Mouse (Mus musculus): ENCODE measurements around the gene Scamp3. TPM values are rescaled to one million over a fixed set of nuclear protein-coding genes. Genes with fewer than 3 reads are reported as not detected.

The Scamp3 gene
- total and polyA plus RNA-seq, 2 experiments from 2014 or later = 63.7 to 124 TPM

DNA sequence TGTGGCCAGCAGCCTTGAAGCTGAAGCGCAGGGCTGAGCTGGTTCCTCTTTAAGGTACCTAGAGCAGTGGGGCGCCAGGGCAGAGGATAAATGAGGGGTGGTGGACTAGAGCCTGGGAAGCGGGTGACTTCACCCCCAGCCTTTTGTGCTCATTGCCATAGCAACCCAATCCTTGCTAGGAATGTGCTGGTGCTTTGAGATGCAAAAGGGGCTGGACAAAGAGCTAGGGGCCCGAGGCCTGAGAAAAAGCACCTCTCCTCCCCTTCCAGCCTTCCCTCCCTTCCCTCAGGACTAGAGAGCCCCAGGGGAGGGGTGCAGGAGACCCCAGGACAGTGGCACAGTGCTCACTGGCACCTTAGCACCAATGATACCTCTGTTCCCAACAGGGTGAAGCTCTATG lies 48.6 kb downstream of the Scamp3 start:
- ATAC-seq (peak; percentile 45), DNase-seq (peak; percentile 71)
- Histone ChIP-seq H3K27ac (ENCODE audit: low read depth, low read length) (peak overlapping the region; percentile 80), H3K4me3 (ENCODE audit: low read depth, low read length) (peak overlapping the region; percentile 45), H3K9ac (peak overlapping the region; percentile 53), H3K36me3 (ENCODE audit: insufficient read depth) (peaks cover 12% of the 10 kb centered on the region; the same call in 1 of the 2 replicates), H3K27me3 (ENCODE audit: insufficient read depth, low read length) (no peaks in the 10 kb centered on the region), H3K4me1 (ENCODE audit: insufficient read depth) (peaks cover 28% of the 10 kb centered on the region), H3K9me3 (ENCODE audit: low read length) (no peaks in the 10 kb centered on the region), H3K4me2 (ENCODE audit: low read depth) (peak overlapping the region; percentile 91)
- no peak for TF ChIP-seq CTCF (IDR thresholded peaks at IDR 0.05; ENCODE audit: low read depth)
- WGBS = 15% methylated on average over 4 of the region's 4 CpGs

DNA sequence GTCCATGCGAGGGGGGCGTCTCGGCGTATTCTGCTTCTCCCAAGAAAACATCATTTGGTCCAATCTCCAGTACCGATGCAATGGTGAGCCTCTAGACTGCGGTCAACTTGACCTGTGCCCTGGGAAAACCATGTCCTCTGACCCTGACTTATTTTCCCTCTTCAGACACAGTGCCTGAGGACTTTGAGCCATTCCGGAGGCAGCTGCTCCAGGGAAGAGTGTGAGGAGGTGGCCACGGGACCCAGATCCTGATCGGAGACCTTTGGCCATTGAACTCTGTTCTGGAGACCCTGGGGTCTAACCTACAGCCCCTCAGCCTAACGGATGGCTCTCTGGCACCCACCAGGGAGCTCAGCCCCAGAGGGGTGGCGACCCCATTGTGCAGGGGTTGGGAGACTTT lies 49.1 kb downstream of the Scamp3 start:
- Histone ChIP-seq H3K27ac (ENCODE audit: low read depth, low read length) (peak overlapping the region; percentile 80), H3K4me2 (ENCODE audit: low read depth) (peak overlapping the region; percentile 91), H3K27me3 (ENCODE audit: insufficient read depth, low read length) (no peaks in the 10 kb centered on the region), H3K9me3 (ENCODE audit: low read length) (no peaks in the 10 kb centered on the region), H3K4me3 (ENCODE audit: low read depth, low read length) (peak overlapping the region; percentile 45), H3K9ac (peak overlapping the region; percentile 53), H3K4me1 (ENCODE audit: insufficient read depth) (peaks cover 28% of the 10 kb centered on the region), H3K36me3 (ENCODE audit: insufficient read depth) (peaks cover 7% of the 10 kb centered on the region; the same call in 1 of the 2 replicates)
- WGBS = 3% methylated on average over 11 of the region's 11 CpGs
- ATAC-seq (no peak), DNase-seq (no peak)
- TF ChIP-seq CTCF (IDR thresholded peaks at IDR 0.05; ENCODE audit: low read depth) = no peak

DNA sequence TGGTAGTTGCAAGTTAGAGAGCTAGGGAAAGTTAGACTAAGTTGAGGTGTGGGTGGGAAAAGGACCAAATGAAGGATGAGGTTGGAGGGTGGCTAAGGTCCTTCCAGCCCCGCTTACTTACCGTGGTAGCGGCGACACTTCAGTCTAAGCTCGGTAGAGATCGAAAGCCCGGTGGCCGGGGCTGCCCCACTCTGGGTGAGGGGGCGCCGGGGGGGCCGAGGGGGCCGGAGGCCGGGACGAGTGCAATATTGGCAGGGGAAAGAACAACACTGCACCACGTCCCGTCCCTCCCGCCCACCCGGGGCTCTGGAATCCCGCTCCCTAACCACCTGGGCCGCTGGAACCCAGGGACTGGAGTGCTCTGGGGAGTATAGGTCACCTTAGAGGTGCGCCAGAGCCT lies 49.6 kb downstream of the Scamp3 start, which contains the start of gene Mtx1:
Mtx1 (minus strand) TSS at position 189 of the 400 bp plus-strand sequence.
- no peak for DNase-seq
- no peaks in the 10 kb centered on the region for H3K9me3 ChIP-seq (ENCODE audit: low read length)
- H3K4me1 ChIP-seq (ENCODE audit: insufficient read depth) = peaks cover 28% of the 10 kb centered on the region
- H3K4me2 ChIP-seq (ENCODE audit: low read depth) = peak within 1 kb of the TSS; percentile 91
- peak within 1 kb of the TSS; percentile 80 for H3K27ac ChIP-seq (ENCODE audit: low read depth, low read length)
- peak within 1 kb of the TSS; percentile 53 for H3K9ac ChIP-seq
- ATAC-seq = peak; percentile 3; the same call in 1 of the 2 replicates
- no peak for TF ChIP-seq CTCF (IDR thresholded peaks at IDR 0.05; ENCODE audit: low read depth)
- peaks cover 5% of the 10 kb centered on the region; the same call in 1 of the 2 replicates for H3K36me3 ChIP-seq (ENCODE audit: insufficient read depth)
- WGBS = 3% methylated on average over 21 of the region's 21 CpGs
- H3K27me3 ChIP-seq (ENCODE audit: insufficient read depth, low read length) = no peaks in the 10 kb centered on the region
- H3K4me3 ChIP-seq (ENCODE audit: low read depth, low read length) = peak within 1 kb of the TSS; percentile 45

DNA sequence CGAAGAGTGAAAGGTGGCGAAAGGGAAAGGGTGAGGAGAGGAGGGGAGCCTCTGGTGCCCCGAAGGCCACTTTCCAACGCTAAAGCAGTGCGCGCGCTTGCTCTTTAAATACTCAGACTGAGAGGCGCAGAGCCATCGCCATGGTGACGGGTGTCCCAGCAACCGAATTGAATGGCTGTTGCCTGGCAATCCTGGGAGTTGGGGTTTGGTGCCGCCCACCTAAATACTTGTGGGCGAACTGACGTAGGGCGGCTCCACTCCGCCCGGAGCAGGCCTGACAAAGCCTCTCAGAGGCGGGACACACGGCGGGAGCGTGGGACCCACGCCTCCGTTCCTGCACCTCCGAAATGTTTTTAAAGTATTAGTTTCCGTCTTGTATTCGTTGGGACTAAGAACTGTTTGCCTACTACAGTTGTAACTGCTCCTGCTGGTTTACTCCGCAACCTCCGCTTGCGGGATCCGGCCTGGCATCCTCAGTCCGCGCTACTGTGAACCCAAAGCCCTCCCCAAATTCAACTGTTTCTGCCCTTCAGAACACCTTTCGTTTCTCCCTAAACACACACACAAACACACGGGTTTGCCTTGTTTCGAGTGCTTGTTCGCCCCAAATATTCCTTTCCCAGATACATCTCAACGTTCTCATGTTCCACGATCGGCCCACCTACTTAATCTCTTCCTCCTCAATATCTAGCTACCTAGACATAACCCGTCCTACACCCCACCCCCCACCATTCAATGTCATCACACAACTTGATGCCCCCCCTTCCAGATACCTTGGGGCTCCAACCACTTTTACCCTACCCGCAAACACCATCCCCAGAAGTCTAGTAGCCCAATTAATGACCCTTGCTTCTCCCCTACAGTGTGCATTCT lies 50.3 kb downstream of the Scamp3 start:
- H3K9ac ChIP-seq = peak overlapping the region; percentile 53
- H3K4me3 ChIP-seq (ENCODE audit: low read depth, low read length) = peak overlapping the region; percentile 45
- 1% methylated on average over 41 of the region's 41 CpGs for WGBS
- no peaks in the 10 kb centered on the region for H3K9me3 ChIP-seq (ENCODE audit: low read length)
- H3K36me3 ChIP-seq (ENCODE audit: insufficient read depth) = peaks cover 5% of the 10 kb centered on the region; the same call in 1 of the 2 replicates
- peaks cover 28% of the 10 kb centered on the region for H3K4me1 ChIP-seq (ENCODE audit: insufficient read depth)
- ATAC-seq = peak; percentile 89
- no peaks in the 10 kb centered on the region for H3K27me3 ChIP-seq (ENCODE audit: insufficient read depth, low read length)
- peak overlapping the region; percentile 80 for H3K27ac ChIP-seq (ENCODE audit: low read depth, low read length)
- TF ChIP-seq CTCF (IDR thresholded peaks at IDR 0.05; ENCODE audit: low read depth) = no peak
- peak; percentile 96 for DNase-seq
- H3K4me2 ChIP-seq (ENCODE audit: low read depth) = peak overlapping the region; percentile 91

DNA sequence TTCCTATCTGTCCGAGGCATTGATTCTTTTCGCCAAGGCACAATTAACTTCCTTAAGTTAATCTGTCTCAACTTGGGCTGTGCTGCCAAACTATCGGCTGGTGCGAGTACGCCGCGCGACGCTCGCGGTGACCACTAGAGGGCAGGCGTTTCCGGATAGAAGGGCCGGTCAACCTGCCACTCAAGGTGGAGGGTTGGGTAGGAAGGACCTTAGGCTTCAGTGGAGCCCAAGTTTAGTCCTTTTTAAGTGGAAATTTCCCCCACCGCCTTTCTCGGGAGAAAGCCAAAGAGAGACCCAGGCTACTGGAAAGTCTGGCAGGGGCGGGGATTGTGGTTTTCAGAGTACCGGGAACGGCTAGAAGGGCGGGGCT lies 50.9 kb downstream of the Scamp3 start:
- peak overlapping the region; percentile 80; the same call in 1 of the 2 replicates for H3K27ac ChIP-seq (ENCODE audit: low read depth, low read length)
- TF ChIP-seq CTCF (IDR thresholded peaks at IDR 0.05; ENCODE audit: low read depth) = peak; percentile 95
- ATAC-seq (peak; percentile 50), DNase-seq (peak; percentile 90)
- no peaks in the 10 kb centered on the region for H3K9me3 ChIP-seq (ENCODE audit: low read length)
- peak overlapping the region; percentile 45 for H3K4me3 ChIP-seq (ENCODE audit: low read depth, low read length)
- H3K4me2 ChIP-seq (ENCODE audit: low read depth) = peak overlapping the region; percentile 91
- 0 out of 2 replicates have a peak, but pooled peaks cover 4% of the 10 kb centered on the region for H3K36me3 ChIP-seq (ENCODE audit: insufficient read depth)
- peak overlapping the region; percentile 33; the same call in 1 of the 2 replicates for H3K9ac ChIP-seq
- H3K4me1 ChIP-seq (ENCODE audit: insufficient read depth) = peaks cover 28% of the 10 kb centered on the region
- WGBS = under 1% methylated on average over 20 of the region's 20 CpGs
- no peaks in the 10 kb centered on the region for H3K27me3 ChIP-seq (ENCODE audit: insufficient read depth, low read length)

DNA sequence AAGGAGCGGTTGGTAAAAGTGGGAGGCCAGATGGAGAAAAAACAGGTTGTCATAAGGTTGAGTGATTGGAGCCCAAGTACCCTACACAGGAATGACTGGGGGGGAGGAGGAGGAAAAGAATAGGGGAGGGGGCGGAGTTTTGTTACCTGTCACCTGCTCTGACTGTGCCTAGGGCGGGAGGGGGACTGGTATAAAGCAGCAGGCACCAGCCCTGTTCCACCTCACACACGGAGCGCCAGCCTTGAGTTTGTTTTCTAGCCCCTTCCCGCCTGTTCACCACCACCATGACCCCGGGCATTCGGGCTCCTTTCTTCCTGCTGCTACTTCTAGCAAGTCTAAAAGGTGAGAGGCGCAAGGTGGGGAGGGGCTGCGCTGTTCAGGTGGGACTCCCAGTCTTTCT lies 51.6 kb downstream of the Scamp3 start, which contains the start of gene Muc1:
Muc1 (plus strand) TSS at position 222 of the 400 bp plus-strand sequence.
- Histone ChIP-seq H3K27me3 (ENCODE audit: insufficient read depth, low read length) (no peaks in the 10 kb centered on the region), H3K4me1 (ENCODE audit: insufficient read depth) (peaks cover 28% of the 10 kb centered on the region), H3K9me3 (ENCODE audit: low read length) (no peaks in the 10 kb centered on the region), H3K27ac (ENCODE audit: low read depth, low read length) (peak within 1 kb of the TSS; percentile 80), H3K4me3 (ENCODE audit: low read depth, low read length) (peak within 1 kb of the TSS; percentile 45), H3K9ac (peak within 1 kb of the TSS; percentile 33; the same call in 1 of the 2 replicates), H3K4me2 (ENCODE audit: low read depth) (peak within 1 kb of the TSS; percentile 91), H3K36me3 (ENCODE audit: insufficient read depth) (peaks cover 10% of the 10 kb centered on the region)
- ATAC-seq (no peak), DNase-seq (no peak)
- WGBS = 29% methylated on average over 10 of the region's 10 CpGs
- TF ChIP-seq CTCF (IDR thresholded peaks at IDR 0.05; ENCODE audit: low read depth) = no peak

DNA sequence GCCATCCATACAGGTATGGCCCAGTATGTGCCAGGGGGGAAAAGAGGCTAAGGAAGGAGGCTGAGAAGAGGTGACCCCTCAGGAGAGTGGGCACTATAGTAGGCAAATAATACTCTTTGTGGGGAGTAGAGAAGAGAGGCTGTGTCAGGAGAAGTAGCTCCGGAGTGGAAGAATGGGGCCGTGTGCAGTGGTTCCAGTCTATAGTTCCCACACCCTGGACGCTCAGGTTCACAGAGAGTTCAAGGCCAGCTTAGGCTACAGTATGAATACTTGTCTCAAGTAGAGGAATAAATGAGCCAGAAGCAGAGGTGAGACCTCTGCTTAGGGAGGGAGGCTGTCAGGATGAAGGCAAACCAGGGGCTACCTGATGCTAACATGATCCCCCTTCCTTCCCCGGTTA lies 52.0 kb downstream of the Scamp3 start:
- DNase-seq (no peak), ATAC-seq (no peak)
- TF ChIP-seq CTCF (IDR thresholded peaks at IDR 0.05; ENCODE audit: low read depth) = no peak
- Histone ChIP-seq H3K9me3 (ENCODE audit: low read length) (no peaks in the 10 kb centered on the region), H3K27me3 (ENCODE audit: insufficient read depth, low read length) (no peaks in the 10 kb centered on the region), H3K27ac (ENCODE audit: low read depth, low read length) (no peak overlapping the region), H3K4me1 (ENCODE audit: insufficient read depth) (peaks cover 28% of the 10 kb centered on the region), H3K4me2 (ENCODE audit: low read depth) (0 out of 2 replicates have a peak overlapping the region, but pooled peaks have one; percentile 91), H3K4me3 (ENCODE audit: low read depth, low read length) (no peak overlapping the region), H3K9ac (no peak overlapping the region), H3K36me3 (ENCODE audit: insufficient read depth) (peaks cover 14% of the 10 kb centered on the region)
- 55% methylated on average over 4 of the region's 4 CpGs for WGBS

All from forebrain, postnatal 0 days (tissue).